Mouse (Mus musculus) ovary, postnatal 14 days (tissue): Measurements from ENCODE around the gene Serpine1.
"Not testable (repeated sequence)": the region's sequence is repeated elsewhere in the genome, so short reads cannot be mapped to it uniquely, and the experiment has no call there.

Experiments
- DNase-seq: peaks from one replicate; pipeline ENCODE4 v3.0.0; 2022; ENCODE audit warnings: low spot score

Serpine1 gene

GRCm38 (mm10) chr5:137072079-137072960 is at the start of gene Serpine1:
Gene Serpine1 (minus strand): TSS chr5:137072268.
- DNase-seq: peak; percentile 65

- DNase-seq: no peak
Measured at GRCm38 (mm10) chr5:137121280-137121679, 49.2 kb upstream of the Serpine1 start.

- no peak for DNase-seq
Measured at GRCm38 (mm10) chr5:137118878-137119277, 46.8 kb upstream of the Serpine1 start.

- not testable (repeated sequence) for DNase-seq
Measured at GRCm38 (mm10) chr5:137117994-137118393, 45.9 kb upstream of the Serpine1 start.

GRCm38 (mm10) chr5:137116987-137117386 is 44.9 kb upstream of the Serpine1 start:
- no peak for DNase-seq

- DNase-seq: peak; percentile 54
Measured at GRCm38 (mm10) chr5:137115866-137116847, 44.1 kb upstream of the Serpine1 start, which contains the start of gene Trim56. Gene Trim56 (minus strand): TSS chr5:137116209.

- DNase-seq: no peak
Measured at GRCm38 (mm10) chr5:137114891-137115561, 43.0 kb upstream of the Serpine1 start.

- no peak for DNase-seq
Measured at GRCm38 (mm10) chr5:137111542-137112408, 39.7 kb upstream of the Serpine1 start.

- no peak for DNase-seq
Measured at GRCm38 (mm10) chr5:137110863-137111262, 38.8 kb upstream of the Serpine1 start.

- DNase-seq: no peak
Measured at GRCm38 (mm10) chr5:137109941-137110593, 38.0 kb upstream of the Serpine1 start.

- DNase-seq: no peak
Measured at GRCm38 (mm10) chr5:137108111-137108510, 36.0 kb upstream of the Serpine1 start.

- DNase-seq: no peak
Measured at GRCm38 (mm10) chr5:137107670-137108069, 35.6 kb upstream of the Serpine1 start.

- peak; percentile 75 for DNase-seq
Measured at GRCm38 (mm10) chr5:137107024-137107423, 35.0 kb upstream of the Serpine1 start.

GRCm38 (mm10) chr5:137106434-137106833 is 34.4 kb upstream of the Serpine1 start:
- no peak for DNase-seq

GRCm38 (mm10) chr5:137103969-137104368 is 31.9 kb upstream of the Serpine1 start:
- DNase-seq: no peak

- no peak for DNase-seq
Measured at GRCm38 (mm10) chr5:137102575-137103522, 30.8 kb upstream of the Serpine1 start.

- DNase-seq: no peak
Measured at GRCm38 (mm10) chr5:137102078-137102477, 30.0 kb upstream of the Serpine1 start.

GRCm38 (mm10) chr5:137100660-137101059 is 28.6 kb upstream of the Serpine1 start:
- DNase-seq: no peak

GRCm38 (mm10) chr5:137098418-137098817 is 26.4 kb upstream of the Serpine1 start:
- DNase-seq: no peak
